Mouse (Mus musculus) midbrain, embryonic 13.5 days (tissue): ENCODE results near the gene Aven. TPM values are rescaled to one million over a fixed set of nuclear protein-coding genes. Genes with fewer than 3 reads are reported as not detected.
"Not testable (repeated sequence)": the region's sequence is repeated elsewhere in the genome, so short reads cannot be mapped to it uniquely, and the experiment has no call there.

Experiments used
- ATAC-seq: fragments of 200-750 bp; cut with Nextera tagmentation; 2 replicates; pipeline ENCODE4 v1.8.0; 2017; ENCODE audit warnings: mild to moderate bottlenecking, moderate TSS enrichment, moderate library complexity
- H3K27ac ChIP-seq: fragments of 300-500 bp; sonication (generic); 2 replicates; pipeline ENCODE4 v1.5.1; 2015; ENCODE audit warnings: inconsistent platforms, mild to moderate bottlenecking, moderate library complexity
- H3K27me3 ChIP-seq: fragments of 300-500 bp; sonication (generic); 2 replicates; pipeline ENCODE4 v1.6.1; 2015; ENCODE audit warnings: mild to moderate bottlenecking, inconsistent platforms
- H3K36me3 ChIP-seq: fragments of 300-500 bp; sonication (generic); 2 replicates; pipeline ENCODE4 v1.6.1; 2015; ENCODE audit warnings: mild to moderate bottlenecking, inconsistent platforms
- H3K4me1 ChIP-seq: fragments of 300-500 bp; sonication (generic); replicated peaks from 2 replicates; pipeline ENCODE4 v1.6.1; 2015; ENCODE audit warnings: inconsistent platforms
- H3K4me2 ChIP-seq: fragments of 300-500 bp; sonication (generic); replicated peaks from 2 replicates; pipeline ENCODE4 v1.6.1; 2015; ENCODE audit warnings: moderate library complexity, mild to moderate bottlenecking, inconsistent platforms
- H3K4me3 ChIP-seq: fragments of 300-500 bp; sonication (generic); replicated peaks from 2 replicates; pipeline ENCODE4 v1.5.1; 2015; ENCODE audit warnings: mild to moderate bottlenecking, inconsistent platforms
- H3K9ac ChIP-seq: fragments of 300-500 bp; sonication (generic); replicated peaks from 2 replicates; pipeline ENCODE4 v1.6.1; 2015; ENCODE audit warnings: mild to moderate bottlenecking, inconsistent platforms
- H3K9me3 ChIP-seq: fragments of 300-500 bp; sonication (generic); 2 replicates; pipeline ENCODE4 v1.6.1; 2016; ENCODE audit warnings: mild to moderate bottlenecking, inconsistent platforms
- WGBS: fragments of 180-500 bp; shearing (Covaris S2); methylation state at CpG from one replicate; pipeline ENCODE4 v1.1.7; 2015; 5-methylcytosine and 5-hydroxymethylcytosine counted together
- polyA plus RNA-seq: library from polyadenylated mRNA; unstranded; fragments of >200 nt; fragmentation: Nextera tagmentation; extraction: Ambion mirVana; gene quantifications from 2 replicates; pipeline ENCODE4 v1.2.1, GENCODE M21; 2015

The Aven gene
- 2.3 and 3.1 TPM in 2 replicates for polyA plus RNA-seq

GRCm38 (mm10) chr2:112492856-112493538 is at the start of gene Aven:
TSS of gene Aven (plus strand) at chr2:112492964.
- under 1% methylated on average over 67 of the region's 87 CpGs for WGBS
- no peaks in the 10 kb centered on the region for H3K27me3 ChIP-seq
- ATAC-seq = peak; percentile 97
- H3K36me3 ChIP-seq = no peaks in the 10 kb centered on the region
- H3K9ac ChIP-seq = peak within 1 kb of the TSS; percentile 95
- no peaks in the 10 kb centered on the region for H3K9me3 ChIP-seq
- H3K4me1 ChIP-seq = peaks cover 17% of the 10 kb centered on the region
- peak within 1 kb of the TSS; percentile 73 for H3K4me3 ChIP-seq
- peak within 1 kb of the TSS; percentile 97 for H3K27ac ChIP-seq
- peak within 1 kb of the TSS; percentile 70 for H3K4me2 ChIP-seq

- Histone ChIP-seq H3K9ac (no peak overlapping the region), H3K4me2 (no peak overlapping the region), H3K27ac (no peak overlapping the region), H3K27me3 (no peaks in the 10 kb centered on the region), H3K4me1 (no peaks in the 10 kb centered on the region), H3K4me3 (no peak overlapping the region), H3K9me3 (no peaks in the 10 kb centered on the region), H3K36me3 (no peaks in the 10 kb centered on the region)
- 61% methylated on average over 2 of the region's 2 CpGs for WGBS
- ATAC-seq = no peak
Observed at GRCm38 (mm10) chr2:112443491-112443890, 49.3 kb upstream of the Aven start.

- H3K27me3 ChIP-seq = no peaks in the 10 kb centered on the region
- H3K27ac ChIP-seq = no peak overlapping the region
- no peak overlapping the region for H3K9ac ChIP-seq
- H3K36me3 ChIP-seq = no peaks in the 10 kb centered on the region
- no peak for ATAC-seq
- no peaks in the 10 kb centered on the region for H3K4me1 ChIP-seq
- no peak overlapping the region for H3K4me2 ChIP-seq
- no peak overlapping the region for H3K4me3 ChIP-seq
- no peaks in the 10 kb centered on the region for H3K9me3 ChIP-seq
Observed at GRCm38 (mm10) chr2:112445511-112445910, 47.3 kb upstream of the Aven start.

GRCm38 (mm10) chr2:112448046-112448445 is 44.7 kb upstream of the Aven start:
- 79% methylated on average over 4 of the region's 4 CpGs for WGBS
- not testable (repeated sequence) for H3K4me2 ChIP-seq, ATAC-seq

GRCm38 (mm10) chr2:112448510-112449059 is 44.2 kb upstream of the Aven start:
- Histone ChIP-seq H3K27ac (no peak overlapping the region), H3K36me3 (no peaks in the 10 kb centered on the region), H3K9ac (no peak overlapping the region), H3K4me3 (no peak overlapping the region), H3K27me3 (no peaks in the 10 kb centered on the region), H3K9me3 (no peaks in the 10 kb centered on the region), H3K4me1 (no peaks in the 10 kb centered on the region), H3K4me2 (no peak overlapping the region)
- ATAC-seq = no peak

More at GRCm38 (mm10) chr2:112448046-112448445, 44.7 kb upstream of the Aven start:
- not testable (repeated sequence) for H3K9me3 ChIP-seq, H3K36me3 ChIP-seq, H3K9ac ChIP-seq, H3K4me3 ChIP-seq, H3K27ac ChIP-seq, H3K4me1 ChIP-seq, H3K27me3 ChIP-seq

GRCm38 (mm10) chr2:112449597-112450296 is 43.0 kb upstream of the Aven start:
- ATAC-seq = no peak
- 34% methylated on average over 4 of the region's 4 CpGs for WGBS

GRCm38 (mm10) chr2:112452513-112452912 is 40.3 kb upstream of the Aven start:
- H3K9me3 ChIP-seq, H3K27ac ChIP-seq, ATAC-seq, H3K4me2 ChIP-seq, H3K27me3 ChIP-seq, H3K9ac ChIP-seq, H3K4me3 ChIP-seq, H3K36me3 ChIP-seq: not testable (repeated sequence)
- H3K4me1 ChIP-seq = peaks cover 17% of the 10 kb centered on the region

More at GRCm38 (mm10) chr2:112449597-112450296, 43.0 kb upstream of the Aven start:
- no peak overlapping the region for H3K4me2 ChIP-seq
- H3K36me3 ChIP-seq = no peaks in the 10 kb centered on the region
- no peak overlapping the region for H3K9ac ChIP-seq
- H3K27me3 ChIP-seq = no peaks in the 10 kb centered on the region
- H3K4me3 ChIP-seq = no peak overlapping the region
- H3K9me3 ChIP-seq = no peaks in the 10 kb centered on the region
- peaks cover 4% of the 10 kb centered on the region; the same call in 1 of the 2 replicates for H3K4me1 ChIP-seq
- no peak overlapping the region for H3K27ac ChIP-seq

GRCm38 (mm10) chr2:112454125-112454861 is 38.5 kb upstream of the Aven start:
- H3K9ac ChIP-seq = peak overlapping the region; percentile 95
- H3K4me2 ChIP-seq = peak overlapping the region; percentile 91
- 32% methylated on average over 17 of the region's 17 CpGs for WGBS
- H3K27ac ChIP-seq = peak overlapping the region; percentile 65; the same call in 1 of the 2 replicates
- peaks cover 20% of the 10 kb centered on the region for H3K4me1 ChIP-seq
- H3K4me3 ChIP-seq = peak overlapping the region; percentile 92
- ATAC-seq = peak; percentile 78; the same call in 1 of the 2 replicates
- no peaks in the 10 kb centered on the region for H3K36me3 ChIP-seq
- no peaks in the 10 kb centered on the region for H3K9me3 ChIP-seq
- no peaks in the 10 kb centered on the region for H3K27me3 ChIP-seq

- Histone ChIP-seq H3K9ac (peak within 1 kb of the TSS; percentile 95), H3K4me3 (peak within 1 kb of the TSS; percentile 92), H3K27me3 (no peaks in the 10 kb centered on the region), H3K36me3 (peaks cover 2% of the 10 kb centered on the region), H3K9me3 (no peaks in the 10 kb centered on the region), H3K27ac (peak within 1 kb of the TSS; percentile 84), H3K4me2 (peak within 1 kb of the TSS; percentile 91), H3K4me1 (peaks cover 20% of the 10 kb centered on the region)
- peak; percentile 99 for ATAC-seq
- WGBS = under 1% methylated on average over 49 of the region's 49 CpGs
Observed at GRCm38 (mm10) chr2:112454862-112455564, 37.8 kb upstream of the Aven start, which contains the start of gene Emc7. TSS of gene Emc7 (plus strand) at chr2:112454997.

- Histone ChIP-seq H3K4me3 (no peak overlapping the region), H3K4me1 (peaks cover 14% of the 10 kb centered on the region), H3K4me2 (no peak overlapping the region), H3K27ac (no peak overlapping the region), H3K9ac (no peak overlapping the region), H3K27me3 (no peaks in the 10 kb centered on the region), H3K36me3 (peaks cover 26% of the 10 kb centered on the region), H3K9me3 (no peaks in the 10 kb centered on the region)
- 97% methylated on average over 3 of the region's 3 CpGs for WGBS
- ATAC-seq = no peak
Observed at GRCm38 (mm10) chr2:112460557-112460956, 32.2 kb upstream of the Aven start.

GRCm38 (mm10) chr2:112469542-112469941 is 23.2 kb upstream of the Aven start:
- Histone ChIP-seq H3K9ac (no peak overlapping the region), H3K9me3 (no peaks in the 10 kb centered on the region), H3K36me3 (peaks cover 46% of the 10 kb centered on the region), H3K4me2 (no peak overlapping the region), H3K4me3 (no peak overlapping the region), H3K27me3 (no peaks in the 10 kb centered on the region), H3K27ac (no peak overlapping the region), H3K4me1 (no peaks in the 10 kb centered on the region)
- ATAC-seq = no peak
